Mouse (Mus musculus): Measurements from ENCODE around the gene Slc8a1. TPM values are rescaled to one million over a fixed set of nuclear protein-coding genes. Genes with fewer than 3 reads are reported as not detected.

Gene Slc8a1
- total and polyA plus RNA-seq, 3 experiments = 0.11 TPM; not detected in 2

DNA sequence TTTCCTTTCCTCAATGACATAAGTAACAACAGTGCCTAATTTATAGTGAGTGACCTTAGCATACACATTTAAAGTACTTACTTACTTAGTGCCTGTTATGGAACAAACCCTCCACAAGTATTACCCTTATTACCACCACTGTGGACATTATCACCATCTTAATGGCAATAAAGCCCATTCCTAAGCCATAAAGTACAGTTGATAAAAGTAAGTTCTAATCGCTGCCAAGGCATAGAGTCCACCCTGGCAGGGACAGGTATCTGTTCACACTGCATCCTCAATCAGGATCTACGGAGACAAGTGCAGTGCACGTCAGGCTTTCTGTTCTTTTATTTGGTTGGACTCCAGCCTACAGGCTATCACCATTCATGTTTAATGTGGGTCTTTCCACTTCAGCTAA, 187.3 kb downstream of the Slc8a1 start:
- no peak for ATAC-seq (ENCODE audit: extremely low read depth, insufficient number of reproducible peaks, low FRiP score, poor library complexity, severe bottlenecking)
- Histone ChIP-seq H3K4me1 (ENCODE audit: insufficient read depth, low read depth, low read length) (no peaks in the 10 kb centered on the region), H3K27me3 (ENCODE audit: insufficient read depth, low read length) (no peaks in the 10 kb centered on the region), H3K9me3 (replicated peaks) (peaks cover 8% of the 10 kb centered on the region; the same call in 1 of the 2 replicates), H3K36me3 (replicated peaks) (no peaks in the 10 kb centered on the region), H3K4me3 (ENCODE audit: low read depth, low read length) (no peak overlapping the region)
- no peak for DNase-seq (ENCODE audit: low spot score)
- TF ChIP-seq TAL1 (conservative IDR thresholded peaks at IDR 0.05; ENCODE audit: low read depth, low read length) (no peak), GATA2 (IDR thresholded peaks at IDR 0.05; ENCODE audit: borderline replicate concordance, low read depth, low read length) (no peak), GATA1 (IDR thresholded peaks at IDR 0.05; ENCODE audit: borderline replicate concordance, low read length) (no peak), CTCF (IDR thresholded peaks at IDR 0.05; ENCODE audit: low read depth, low read length) (no peak), POLR2AphosphoS5 (IDR thresholded peaks at IDR 0.05; ENCODE audit: insufficient replicate concordance, low read depth, low read length) (no peak)

DNA sequence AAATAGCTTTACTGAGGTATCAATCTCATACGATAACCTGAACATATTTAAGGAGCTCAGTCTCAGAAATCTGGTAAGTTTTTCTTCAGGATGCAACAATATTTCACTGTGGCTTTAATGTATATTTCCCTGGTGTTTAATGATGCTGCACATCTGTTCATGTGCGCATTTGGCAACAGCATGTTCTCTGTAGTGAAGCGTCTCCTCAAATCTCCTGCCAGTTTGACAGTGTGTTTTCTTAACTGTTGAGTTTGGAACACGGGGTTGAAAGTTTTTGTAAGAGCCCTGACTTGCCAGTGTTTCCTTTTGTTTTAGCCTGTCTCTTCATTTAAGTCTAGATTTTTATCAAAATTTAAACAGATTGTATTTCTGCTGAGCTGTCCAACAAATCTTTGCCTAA, 190.2 kb downstream of the Slc8a1 start:
- ATAC-seq (ENCODE audit: extremely low read depth, insufficient number of reproducible peaks, low FRiP score, poor library complexity, severe bottlenecking) = no peak
- Histone ChIP-seq H3K36me3 (replicated peaks) (no peaks in the 10 kb centered on the region), H3K4me1 (ENCODE audit: insufficient read depth, low read depth, low read length) (no peaks in the 10 kb centered on the region), H3K27me3 (ENCODE audit: insufficient read depth, low read length) (no peaks in the 10 kb centered on the region), H3K9me3 (replicated peaks) (peaks cover 11% of the 10 kb centered on the region; the same call in 1 of the 2 replicates), H3K4me3 (ENCODE audit: low read depth, low read length) (no peak overlapping the region)
- DNase-seq (ENCODE audit: low spot score) = no peak
- TF ChIP-seq POLR2AphosphoS5 (IDR thresholded peaks at IDR 0.05; ENCODE audit: insufficient replicate concordance, low read depth, low read length) (no peak), GATA2 (IDR thresholded peaks at IDR 0.05; ENCODE audit: borderline replicate concordance, low read depth, low read length) (no peak), CTCF (IDR thresholded peaks at IDR 0.05; ENCODE audit: low read depth, low read length) (no peak), GATA1 (IDR thresholded peaks at IDR 0.05; ENCODE audit: borderline replicate concordance, low read length) (no peak), TAL1 (conservative IDR thresholded peaks at IDR 0.05; ENCODE audit: low read depth, low read length) (no peak)

DNA sequence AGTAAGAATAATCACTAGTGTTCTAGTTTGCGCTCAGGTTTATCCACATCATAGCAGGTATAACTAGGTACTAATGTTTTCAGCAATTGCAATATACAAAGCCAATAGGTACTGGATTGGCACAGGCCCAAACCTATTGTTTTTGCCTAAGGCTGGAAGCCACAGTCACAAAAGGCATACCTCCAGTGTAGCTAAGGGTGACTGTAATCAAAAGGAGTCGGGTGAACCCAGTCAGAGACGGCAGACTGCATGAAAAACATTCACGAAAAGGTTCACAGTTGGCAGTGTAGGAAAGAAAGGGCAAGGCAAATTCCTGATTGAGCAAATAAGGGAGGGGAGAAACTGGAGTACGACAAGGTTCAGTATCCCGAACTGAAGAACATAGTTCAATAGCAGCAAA, 191.7 kb downstream of the Slc8a1 start:
- no peak overlapping the region for H3K4me3 ChIP-seq (ENCODE audit: low read depth, low read length)
- H3K9me3 ChIP-seq (replicated peaks) = peaks cover 15% of the 10 kb centered on the region
- ATAC-seq (ENCODE audit: extremely low read depth, insufficient number of reproducible peaks, low FRiP score, poor library complexity, severe bottlenecking) (no peak), DNase-seq (ENCODE audit: low spot score) (no peak)
- H3K27me3 ChIP-seq (ENCODE audit: insufficient read depth, low read length) = no peaks in the 10 kb centered on the region
- no peaks in the 10 kb centered on the region for H3K4me1 ChIP-seq (ENCODE audit: insufficient read depth, low read depth, low read length)
- TF ChIP-seq CTCF (IDR thresholded peaks at IDR 0.05; ENCODE audit: low read depth, low read length) (no peak), GATA2 (IDR thresholded peaks at IDR 0.05; ENCODE audit: borderline replicate concordance, low read depth, low read length) (no peak), TAL1 (conservative IDR thresholded peaks at IDR 0.05; ENCODE audit: low read depth, low read length) (no peak), POLR2AphosphoS5 (IDR thresholded peaks at IDR 0.05; ENCODE audit: insufficient replicate concordance, low read depth, low read length) (no peak), GATA1 (IDR thresholded peaks at IDR 0.05; ENCODE audit: borderline replicate concordance, low read length) (no peak)
- H3K36me3 ChIP-seq (replicated peaks) = no peaks in the 10 kb centered on the region

GRCm38 (mm10) chr17:81546012-81546411, 192.2 kb downstream of the Slc8a1 start:
- TF ChIP-seq GATA2 (IDR thresholded peaks at IDR 0.05; ENCODE audit: borderline replicate concordance, low read depth, low read length) (no peak), CTCF (IDR thresholded peaks at IDR 0.05; ENCODE audit: low read depth, low read length) (no peak), TAL1 (conservative IDR thresholded peaks at IDR 0.05; ENCODE audit: low read depth, low read length) (no peak), GATA1 (IDR thresholded peaks at IDR 0.05; ENCODE audit: borderline replicate concordance, low read length) (no peak), POLR2AphosphoS5 (IDR thresholded peaks at IDR 0.05; ENCODE audit: insufficient replicate concordance, low read depth, low read length) (no peak)
- DNase-seq (ENCODE audit: low spot score) = no peak
- Histone ChIP-seq H3K9me3 (replicated peaks) (peaks cover 12% of the 10 kb centered on the region), H3K4me1 (ENCODE audit: insufficient read depth, low read depth, low read length) (no peaks in the 10 kb centered on the region), H3K36me3 (replicated peaks) (no peaks in the 10 kb centered on the region), H3K4me3 (ENCODE audit: low read depth, low read length) (no peak overlapping the region), H3K27me3 (ENCODE audit: insufficient read depth, low read length) (no peaks in the 10 kb centered on the region)
- no peak for ATAC-seq (ENCODE audit: extremely low read depth, insufficient number of reproducible peaks, low FRiP score, poor library complexity, severe bottlenecking)

DNA sequence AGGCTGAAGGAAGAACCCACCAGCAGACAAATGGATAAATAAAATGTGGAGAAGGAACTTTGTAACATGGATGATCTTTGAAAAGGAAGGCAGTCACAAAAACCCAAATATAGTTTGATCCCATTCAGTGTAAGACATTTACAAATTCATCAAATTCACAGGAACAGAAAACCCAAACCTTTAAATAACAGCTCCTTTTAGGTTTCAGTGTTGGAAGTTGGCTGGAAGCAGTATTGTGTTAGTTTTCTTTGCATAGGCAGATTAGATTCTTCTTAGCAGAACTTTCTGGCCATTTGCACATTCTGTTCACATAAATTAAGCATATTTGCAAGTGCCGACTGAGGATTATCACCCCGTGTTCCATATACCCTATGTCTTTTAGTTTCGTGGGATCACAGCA, 193.3 kb downstream of the Slc8a1 start:
- Histone ChIP-seq H3K36me3 (replicated peaks) (no peaks in the 10 kb centered on the region), H3K9me3 (replicated peaks) (peaks cover 10% of the 10 kb centered on the region; the same call in 1 of the 2 replicates)
- no peak for ATAC-seq (ENCODE audit: extremely low read depth, insufficient number of reproducible peaks, low FRiP score, poor library complexity, severe bottlenecking)

DNA sequence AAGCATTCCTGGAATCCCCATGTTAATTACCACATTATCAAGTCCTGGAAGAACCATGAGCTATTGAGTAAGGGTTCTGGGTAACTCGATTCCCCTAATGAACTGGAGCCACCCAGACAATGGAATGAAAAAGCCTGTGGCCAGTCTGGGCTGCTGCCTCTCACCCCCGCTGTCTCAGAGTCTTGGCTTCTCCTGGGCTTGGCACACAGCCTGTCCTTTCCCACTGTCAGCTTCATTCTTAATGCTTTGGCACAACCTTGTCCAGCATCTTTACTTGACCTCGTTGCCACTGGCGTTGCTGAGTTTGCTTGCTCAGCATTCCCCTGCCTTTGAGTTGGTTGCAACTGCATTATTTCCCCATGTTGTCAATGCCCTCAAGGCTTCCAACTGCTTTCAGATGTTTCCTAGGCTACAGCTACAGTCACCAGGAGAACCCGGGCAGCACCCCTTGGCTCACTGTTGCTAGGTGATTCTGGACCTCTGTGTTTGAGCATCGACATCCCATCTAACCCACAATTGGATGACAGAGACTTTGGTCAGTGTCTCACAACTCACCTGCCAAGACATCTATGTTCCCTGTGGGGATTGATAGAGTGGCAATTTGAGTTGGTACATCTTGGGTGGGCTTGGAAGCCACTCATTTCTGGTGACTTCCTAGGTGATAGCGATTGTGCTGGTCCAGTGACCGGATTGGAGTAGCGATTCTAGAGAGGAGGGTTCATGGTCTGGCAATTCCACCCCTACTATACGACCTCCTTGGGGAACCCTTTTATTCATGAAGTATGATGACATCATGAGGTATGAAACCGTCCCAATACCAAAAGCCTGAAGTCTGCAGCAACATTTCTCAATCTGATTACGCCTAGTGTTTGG, 195.6 kb downstream of the Slc8a1 start:
- no peak for DNase-seq (ENCODE audit: low spot score)
- peaks cover 10% of the 10 kb centered on the region; the same call in 1 of the 2 replicates for H3K9me3 ChIP-seq (replicated peaks)

More for the DNA sequence above, 193.3 kb downstream of the Slc8a1 start:
- Histone ChIP-seq H3K4me3 (ENCODE audit: low read depth, low read length) (no peak overlapping the region), H3K27me3 (ENCODE audit: insufficient read depth, low read length) (no peaks in the 10 kb centered on the region), H3K4me1 (ENCODE audit: insufficient read depth, low read depth, low read length) (no peaks in the 10 kb centered on the region)
- TF ChIP-seq GATA1 (IDR thresholded peaks at IDR 0.05; ENCODE audit: borderline replicate concordance, low read length) (no peak), GATA2 (IDR thresholded peaks at IDR 0.05; ENCODE audit: borderline replicate concordance, low read depth, low read length) (no peak), TAL1 (conservative IDR thresholded peaks at IDR 0.05; ENCODE audit: low read depth, low read length) (no peak), POLR2AphosphoS5 (IDR thresholded peaks at IDR 0.05; ENCODE audit: insufficient replicate concordance, low read depth, low read length) (no peak), CTCF (IDR thresholded peaks at IDR 0.05; ENCODE audit: low read depth, low read length) (no peak)
- no peak for DNase-seq (ENCODE audit: low spot score)

More for the DNA sequence above, 195.6 kb downstream of the Slc8a1 start:
- Histone ChIP-seq H3K27me3 (ENCODE audit: insufficient read depth, low read length) (no peaks in the 10 kb centered on the region), H3K4me1 (ENCODE audit: insufficient read depth, low read depth, low read length) (no peaks in the 10 kb centered on the region), H3K4me3 (ENCODE audit: low read depth, low read length) (no peak overlapping the region), H3K36me3 (replicated peaks) (no peaks in the 10 kb centered on the region)
- no peak for ATAC-seq (ENCODE audit: extremely low read depth, insufficient number of reproducible peaks, low FRiP score, poor library complexity, severe bottlenecking)
- TF ChIP-seq CTCF (IDR thresholded peaks at IDR 0.05; ENCODE audit: low read depth, low read length) = no peak
- no peak for TF ChIP-seq TAL1 (conservative IDR thresholded peaks at IDR 0.05; ENCODE audit: low read depth, low read length)
- no peak for TF ChIP-seq GATA1 (IDR thresholded peaks at IDR 0.05; ENCODE audit: borderline replicate concordance, low read length)
- TF ChIP-seq GATA2 (IDR thresholded peaks at IDR 0.05; ENCODE audit: borderline replicate concordance, low read depth, low read length) = no peak
- TF ChIP-seq POLR2AphosphoS5 (IDR thresholded peaks at IDR 0.05; ENCODE audit: insufficient replicate concordance, low read depth, low read length) = no peak
